Mouse (Mus musculus): ENCODE data around the gene Mrgprb5.
"Not testable (repeated sequence)": the region's sequence is repeated elsewhere in the genome, so short reads cannot be mapped to it uniquely, and the experiment has no call there.

The Mrgprb5 gene

DNA sequence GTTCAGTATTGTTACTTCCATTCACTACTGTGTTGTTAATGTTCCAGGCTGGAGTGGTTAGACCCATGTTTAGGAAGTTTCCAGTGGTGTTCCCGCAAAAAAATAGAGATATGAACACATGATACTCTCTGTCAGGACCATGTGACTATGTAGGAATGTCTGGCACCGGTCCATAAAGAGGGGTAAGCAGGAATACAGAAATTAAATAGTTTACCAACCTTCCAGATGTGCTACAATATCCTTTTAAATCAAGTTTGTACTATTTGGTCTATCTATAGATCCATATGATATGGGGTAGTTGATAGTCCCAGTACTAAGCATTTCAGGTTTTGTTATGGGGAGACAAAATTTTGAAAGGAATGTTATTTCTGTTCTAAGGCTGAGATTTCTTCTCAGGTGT is at the start of gene Mrgprb5:
Mrgprb5 (minus strand) TSS at position 101 of the 400 bp plus-strand sequence.
- no peak for DNase-seq (ENCODE audit: low spot score in 2 of 2)

DNA sequence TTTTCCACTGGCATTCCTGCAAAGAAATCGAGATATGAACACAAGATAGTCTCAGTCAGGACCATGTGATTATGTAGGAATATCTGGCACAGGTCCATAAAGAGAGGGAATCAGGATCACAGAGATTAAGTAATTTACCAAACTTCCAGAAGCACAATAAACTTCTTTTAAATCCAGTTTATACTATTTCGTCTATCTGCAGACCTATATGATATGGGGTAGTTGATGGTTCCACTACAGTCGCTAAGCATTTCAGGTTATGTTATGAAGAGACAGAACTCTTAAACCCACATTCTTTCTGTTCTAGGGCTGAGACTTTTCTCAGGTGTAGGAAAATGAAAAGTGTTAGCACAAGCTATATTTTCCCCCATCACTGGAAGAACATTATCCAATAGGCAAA is 30.4 kb upstream of the Mrgprb5 start, which contains the start of gene Mrgprb4:
Mrgprb4 (minus strand) TSS at position 101 of the 400 bp plus-strand sequence.
- no peak for DNase-seq (ENCODE audit: low spot score in 2 of 2)

DNA sequence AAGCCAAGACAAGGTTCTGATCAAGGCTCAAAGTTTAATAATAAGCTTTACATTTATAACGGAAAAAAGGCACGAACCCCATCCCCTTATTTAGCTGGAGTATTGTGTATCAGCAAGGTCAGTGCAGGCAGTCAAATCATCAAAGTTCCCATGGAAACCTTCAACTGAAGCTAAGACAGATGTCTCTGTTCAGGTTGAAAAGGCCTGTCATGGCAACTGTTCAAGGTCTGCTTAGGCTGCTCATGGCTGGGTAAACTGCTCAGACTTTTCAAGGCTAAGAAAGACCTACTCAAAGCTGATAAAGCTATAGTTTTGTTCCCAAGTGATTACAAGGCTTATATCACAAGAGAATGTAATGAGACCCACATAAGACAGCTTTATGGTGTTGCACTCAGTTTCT is 1.3 kb downstream of the Mrgprb5 start:
- DNase-seq (ENCODE audit: low spot score in 2 of 2): no peak

DNA sequence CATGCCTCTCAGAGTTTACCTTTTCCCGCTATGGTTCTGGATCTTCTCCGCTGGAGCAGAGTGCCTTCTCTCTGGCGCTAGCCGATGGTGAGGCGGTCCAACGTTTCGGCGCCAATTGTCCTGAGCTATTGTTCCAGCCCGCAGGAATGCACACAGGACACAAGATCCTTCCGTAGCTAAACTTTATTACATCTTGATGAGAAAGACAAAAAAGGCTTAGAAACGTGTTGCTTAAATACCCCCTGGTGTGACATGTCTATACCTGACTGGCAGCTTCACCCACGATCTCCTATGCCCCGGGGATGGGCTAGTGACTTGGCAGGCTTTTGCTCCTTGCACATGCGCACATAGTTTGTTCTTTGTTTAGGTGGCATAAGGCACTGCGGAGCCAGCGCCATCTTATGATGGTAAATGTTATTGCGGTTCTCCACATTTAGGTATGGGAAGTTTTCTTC is 30.5 kb downstream of the Mrgprb5 start:
- no peak for DNase-seq (ENCODE audit: low spot score in 2 of 2)

DNA sequence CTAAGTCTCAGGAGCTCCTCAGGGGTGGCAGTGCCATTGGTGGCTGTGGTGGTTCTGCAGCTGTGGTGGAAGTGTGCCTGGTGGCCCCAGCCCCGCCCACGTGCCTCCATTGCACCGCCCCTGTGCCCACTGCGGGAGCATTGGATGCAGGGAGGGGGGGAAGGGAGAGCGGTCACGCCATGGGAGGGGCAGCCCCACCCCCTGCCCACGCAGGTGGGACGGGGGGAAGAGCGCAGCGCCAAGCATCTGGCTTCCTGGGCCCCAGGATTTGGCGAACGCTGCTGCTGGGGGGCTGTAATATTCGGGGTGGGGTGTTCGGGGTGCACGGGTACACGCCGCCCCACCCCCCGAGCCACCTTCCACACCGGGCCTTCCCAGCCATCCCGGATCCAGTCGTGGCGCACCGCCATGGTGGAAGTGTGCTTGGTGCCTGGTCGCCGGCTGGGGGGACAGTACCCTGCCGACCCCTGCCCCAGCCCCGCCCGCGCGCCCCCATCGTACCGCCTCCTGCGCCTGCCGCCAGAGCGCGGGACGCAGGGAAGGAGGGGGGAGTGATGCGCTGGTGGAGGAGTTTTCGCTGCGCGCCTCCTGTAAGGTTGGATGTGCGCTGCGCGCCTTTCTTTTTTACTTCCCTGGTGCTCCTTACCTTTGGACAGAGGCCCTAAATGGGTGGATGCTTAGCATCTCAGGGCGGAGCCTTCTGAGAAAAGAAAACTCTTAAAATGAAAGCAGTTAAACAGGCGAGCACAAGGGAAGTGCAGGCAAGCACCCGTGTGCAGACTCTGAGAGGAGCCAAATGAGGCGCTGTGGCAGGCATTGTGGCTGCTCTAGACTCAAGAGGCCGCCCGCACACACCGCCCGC is 31.4 kb downstream of the Mrgprb5 start:
- no peak for DNase-seq (ENCODE audit: low spot score in 2 of 2)

DNA sequence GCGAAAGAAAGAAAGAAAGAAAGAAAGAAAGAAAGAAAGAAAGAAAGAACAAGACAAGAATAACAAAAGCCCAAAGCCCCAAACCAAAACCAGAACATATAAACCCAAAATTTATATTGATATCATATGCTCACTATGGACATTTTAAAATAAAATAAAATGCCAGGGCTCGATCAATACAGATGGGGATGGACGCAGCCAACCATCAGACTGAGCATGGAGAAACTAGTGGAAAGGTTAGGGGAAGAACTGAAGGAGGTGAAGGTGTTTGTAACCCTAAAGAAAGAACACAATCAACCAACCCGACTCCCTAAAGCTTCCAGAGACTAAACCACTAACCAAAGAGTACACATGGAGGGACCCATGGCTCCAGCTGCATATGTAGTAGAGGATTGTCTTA is 36.1 kb downstream of the Mrgprb5 start:
- DNase-seq (ENCODE audit: low spot score in 2 of 2): no peak

DNA sequence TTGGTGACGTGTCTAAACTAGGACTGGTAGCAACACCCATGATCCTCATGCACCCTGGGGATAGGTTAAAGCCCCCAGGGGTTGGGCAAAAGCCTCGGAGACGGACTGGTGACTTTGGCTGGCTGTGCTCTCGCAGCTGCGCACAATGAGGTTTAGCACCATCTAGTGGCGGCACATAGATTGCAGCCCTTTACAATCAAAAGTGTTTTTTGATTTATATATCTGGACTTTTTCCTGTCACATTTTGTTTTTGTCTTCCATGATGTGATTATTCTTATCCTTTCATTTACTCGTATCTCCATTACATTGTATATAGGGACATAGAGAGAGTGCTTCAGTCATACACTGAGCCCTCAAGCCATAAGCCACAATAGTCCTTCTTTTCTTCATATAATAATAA is 36.6 kb downstream of the Mrgprb5 start:
- DNase-seq (ENCODE audit: low spot score in 2 of 2): not testable (repeated sequence)

DNA sequence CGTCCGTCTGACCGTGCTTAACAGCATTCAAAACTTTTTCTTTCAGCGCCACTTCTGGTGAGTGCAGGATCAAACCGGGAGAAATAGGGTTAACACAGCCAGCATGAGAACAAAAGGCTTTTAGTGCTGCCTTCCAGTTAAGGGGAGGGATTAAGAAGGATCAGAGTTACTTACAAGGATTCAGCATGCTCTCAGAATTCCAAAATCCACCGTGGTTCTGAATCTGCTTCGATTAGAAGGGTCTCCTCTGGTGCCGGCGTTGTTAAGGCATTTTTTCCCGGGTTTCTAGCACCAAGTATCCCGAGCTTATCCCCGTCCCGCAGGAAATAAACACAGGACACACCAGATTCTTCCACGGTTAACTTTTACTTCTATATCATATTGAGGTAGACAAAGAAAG is 37.0 kb downstream of the Mrgprb5 start:
- not testable (repeated sequence) for DNase-seq (ENCODE audit: low spot score in 2 of 2)

DNA sequence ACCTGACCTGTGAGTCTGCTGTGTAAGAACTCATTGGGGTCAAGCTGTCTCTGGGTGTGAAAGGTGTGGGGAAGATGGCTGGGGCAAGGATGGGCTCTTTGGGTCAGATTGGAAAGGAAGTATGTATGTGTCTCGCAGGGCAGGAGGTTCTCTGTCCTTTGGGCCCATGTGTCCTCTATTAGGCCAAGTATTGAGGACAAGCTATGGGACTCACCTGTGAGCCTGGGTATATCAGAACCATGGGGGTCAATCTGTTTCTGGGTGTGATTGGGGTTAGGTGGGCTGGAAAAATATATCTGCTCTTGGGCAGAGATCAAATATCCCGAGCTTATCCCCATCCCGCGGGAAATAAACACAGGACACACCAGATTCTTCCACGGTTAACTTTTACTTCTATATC is 45.0 kb downstream of the Mrgprb5 start:
- no peak for DNase-seq (ENCODE audit: low spot score in 2 of 2)

Data from right cerebral cortex, postnatal 36 days (tissue).